Mouse (Mus musculus): ENCODE data around the gene Olfr221. TPM values are rescaled to one million over a fixed set of nuclear protein-coding genes. Genes with fewer than 3 reads are reported as not detected.

Gene Olfr221
- polyA plus RNA-seq, 1 experiment, result not detected

DNA sequence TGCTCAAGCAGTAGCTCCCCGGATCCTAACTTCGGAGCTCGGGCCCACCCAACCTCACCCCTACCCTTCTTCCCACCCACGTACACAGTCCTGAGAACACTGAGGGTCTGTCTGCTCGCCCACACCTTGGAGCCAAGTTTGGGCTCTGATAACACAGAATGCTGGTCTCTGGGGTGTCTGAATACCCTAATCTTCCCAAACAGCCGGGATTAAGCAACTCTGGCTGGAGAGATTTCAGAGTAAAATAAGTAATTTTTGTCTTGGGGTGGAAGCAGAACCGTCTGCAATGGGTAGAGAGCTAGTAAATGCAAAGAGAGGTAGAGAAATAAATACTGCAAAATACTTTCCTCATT, 56.1 kb downstream of the Olfr221 start:
- Histone ChIP-seq H3K27ac (ENCODE audit: insufficient read depth, low read depth, low read length) (peak overlapping the region; percentile 89), H3K4me1 (ENCODE audit: control insufficient read depth, insufficient read depth, low read length) (peaks cover 20% of the 10 kb centered on the region), H3K4me3 (ENCODE audit: insufficient read depth, low read depth, low read length) (peak overlapping the region; percentile 52)
- no peak for TF ChIP-seq CTCF (IDR thresholded peaks at IDR 0.05; ENCODE audit: insufficient read depth, low read depth, low read length)
- TF ChIP-seq POLR2A (IDR thresholded peaks at IDR 0.05; ENCODE audit: insufficient read depth, low read depth, low read length), result no peak
- 8% methylated on average over 7 of the region's 7 CpGs for WGBS

DNA sequence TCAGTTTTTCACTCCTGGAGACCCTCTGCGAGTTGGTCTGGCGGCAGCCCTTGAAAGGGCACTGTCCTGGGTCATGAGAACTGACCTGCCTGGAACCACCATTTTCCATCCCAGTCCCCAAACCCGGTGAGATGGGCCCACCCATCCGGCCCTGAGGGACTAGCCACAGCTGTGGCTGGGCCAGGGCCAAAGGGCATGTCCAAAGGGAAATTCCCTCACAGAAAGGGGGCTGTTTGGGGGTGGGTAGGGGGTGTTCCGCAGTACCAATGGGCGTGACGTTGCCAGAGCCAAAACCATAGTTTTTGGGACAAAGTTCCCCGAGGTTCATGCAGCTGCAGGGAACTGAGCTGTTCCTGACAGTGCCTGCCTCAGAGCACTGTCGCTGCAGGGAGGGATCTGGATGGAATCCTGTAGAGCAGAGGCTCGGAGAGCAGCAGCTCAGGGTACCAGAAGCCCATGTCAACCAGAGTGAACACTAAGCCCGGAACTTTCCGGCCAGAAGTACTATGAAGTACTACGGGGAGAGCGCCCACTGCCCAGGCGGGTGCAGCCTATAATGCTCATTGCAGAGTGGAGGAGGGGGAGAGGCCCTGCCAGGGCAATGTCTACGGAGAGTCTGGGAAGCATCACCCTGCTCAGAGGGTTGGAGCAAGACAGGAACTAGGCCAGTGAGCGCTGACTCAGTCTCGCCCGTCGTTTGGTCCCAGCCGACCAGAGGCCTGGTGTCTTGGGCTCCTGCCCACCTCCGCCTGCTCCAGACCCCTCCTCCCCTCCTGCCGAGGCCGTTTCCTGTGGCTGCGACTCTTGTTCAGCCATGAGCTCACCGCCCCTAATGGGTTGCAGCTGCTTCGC, 56.7 kb downstream of the Olfr221 start:
- 2% methylated on average over 27 of the region's 27 CpGs for WGBS
- no peak for TF ChIP-seq CTCF (IDR thresholded peaks at IDR 0.05; ENCODE audit: insufficient read depth, low read depth, low read length)
- no peak for TF ChIP-seq POLR2A (IDR thresholded peaks at IDR 0.05; ENCODE audit: insufficient read depth, low read depth, low read length)
- Histone ChIP-seq H3K4me1 (ENCODE audit: control insufficient read depth, insufficient read depth, low read length) (peaks cover 20% of the 10 kb centered on the region), H3K4me3 (ENCODE audit: insufficient read depth, low read depth, low read length) (peak overlapping the region; percentile 52), H3K27ac (ENCODE audit: insufficient read depth, low read depth, low read length) (peak overlapping the region; percentile 89)

DNA sequence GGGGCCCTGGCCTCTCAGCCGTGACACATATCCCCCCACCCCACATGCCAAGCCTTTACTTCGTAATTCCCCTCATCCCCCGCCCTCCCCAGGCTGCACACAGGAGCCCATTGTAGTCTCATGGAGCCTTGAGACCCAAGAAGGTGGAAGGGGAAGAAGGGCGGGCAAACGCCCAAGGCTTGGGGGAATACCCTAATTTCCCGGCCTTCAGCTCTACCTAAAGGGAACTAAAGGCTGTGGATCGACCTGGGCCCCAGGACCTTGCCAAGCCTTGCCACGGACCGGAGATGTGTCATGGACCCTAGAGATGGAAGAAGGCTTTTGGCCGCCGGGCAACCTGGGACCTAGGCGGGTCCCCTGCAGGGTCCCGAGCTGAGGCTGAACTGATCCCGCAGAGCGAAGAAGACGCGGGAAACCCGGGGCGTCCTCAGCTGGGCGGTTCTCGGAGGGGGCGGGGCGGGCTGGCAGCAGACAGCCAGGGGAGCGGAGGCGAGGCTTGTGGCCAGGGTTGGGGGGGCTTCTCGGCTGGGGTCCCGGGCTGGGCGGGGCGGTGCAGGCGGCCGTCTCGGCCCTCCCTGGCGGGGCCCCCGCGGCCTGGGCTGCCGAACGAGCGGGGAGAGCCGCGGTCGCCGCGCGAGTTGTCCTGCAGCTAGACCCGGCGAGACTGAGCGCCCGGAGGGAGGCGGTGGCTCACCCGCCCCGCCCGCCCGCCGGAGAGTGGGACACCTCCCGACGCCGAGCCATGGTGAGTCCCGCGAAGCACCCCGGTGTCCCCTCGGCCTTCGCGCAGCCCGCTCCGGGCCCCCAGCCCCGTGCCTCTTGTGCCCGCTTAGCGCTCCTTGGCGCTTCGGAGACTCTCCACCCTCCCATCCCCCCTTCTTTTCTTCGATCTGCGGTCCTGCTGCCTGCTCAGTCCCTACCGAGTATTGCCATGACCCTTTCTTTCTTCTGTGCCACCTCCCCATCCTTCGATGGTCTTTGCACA, 57.7 kb downstream of the Olfr221 start, which contains the start of gene Arhgef40:
Gene Arhgef40 (plus strand): TSS at position 473 of the 985 bp plus-strand sequence.
- Histone ChIP-seq H3K4me1 (ENCODE audit: control insufficient read depth, insufficient read depth, low read length) (peaks cover 20% of the 10 kb centered on the region), H3K4me3 (ENCODE audit: insufficient read depth, low read depth, low read length) (peak within 1 kb of the TSS; percentile 52), H3K27ac (ENCODE audit: insufficient read depth, low read depth, low read length) (peak within 1 kb of the TSS; percentile 89)
- TF ChIP-seq CTCF (IDR thresholded peaks at IDR 0.05; ENCODE audit: insufficient read depth, low read depth, low read length), result no peak
- TF ChIP-seq POLR2A (IDR thresholded peaks at IDR 0.05; ENCODE audit: insufficient read depth, low read depth, low read length), result 0 out of 2 replicates have a peak, but pooled peaks have one; percentile 10
- under 1% methylated on average over 74 of the region's 74 CpGs for WGBS

Other genes with a start within 250 kb of the Olfr221 start
- not detected in 2 replicates for gene AY358078, start 242.4 kb downstream of the Olfr221 start, polyA plus RNA-seq (2012; ENCODE audit: insufficient read depth, insufficient read length, low replicate concordance, missing spikeins)
- gene Ear6, start 188.8 kb downstream of the Olfr221 start, polyA plus RNA-seq (2012; ENCODE audit: insufficient read depth, insufficient read length, low replicate concordance, missing spikeins), result not detected in 2 replicates
- not detected in 2 replicates for gene Mettl17, start 157.6 kb downstream of the Olfr221 start, polyA plus RNA-seq (2012; ENCODE audit: insufficient read depth, insufficient read length, low replicate concordance, missing spikeins)
- not detected in 2 replicates for gene Slc39a2, start 149.6 kb downstream of the Olfr221 start, polyA plus RNA-seq (2012; ENCODE audit: insufficient read depth, insufficient read length, low replicate concordance, missing spikeins)
- gene Ndrg2, start 128.3 kb downstream of the Olfr221 start, polyA plus RNA-seq (2012; ENCODE audit: insufficient read depth, insufficient read length, low replicate concordance, missing spikeins), result 1,444 TPM in 1 of 2 replicates, not detected in the other
- gene Tppp2, start 124.0 kb downstream of the Olfr221 start, polyA plus RNA-seq (2012; ENCODE audit: insufficient read depth, insufficient read length, low replicate concordance, missing spikeins), result not detected in 2 replicates
- gene Rnase13, start 119.7 kb downstream of the Olfr221 start, polyA plus RNA-seq (2012; ENCODE audit: insufficient read depth, insufficient read length, low replicate concordance, missing spikeins), result not detected in 2 replicates
- gene Arhgef40, start 57.7 kb downstream of the Olfr221 start, polyA plus RNA-seq (2012; ENCODE audit: insufficient read depth, insufficient read length, low replicate concordance, missing spikeins), result not detected in 2 replicates
- gene Tmem253, start 26.8 kb downstream of the Olfr221 start, polyA plus RNA-seq (2012; ENCODE audit: insufficient read depth, insufficient read length, low replicate concordance, missing spikeins), result not detected in 2 replicates
- not detected in 2 replicates for gene Zfp219, start 21.7 kb downstream of the Olfr221 start, polyA plus RNA-seq (2012; ENCODE audit: insufficient read depth, insufficient read length, low replicate concordance, missing spikeins)
- gene Hnrnpc, start 61.6 kb upstream of the Olfr221 start, polyA plus RNA-seq (2012; ENCODE audit: insufficient read depth, insufficient read length, low replicate concordance, missing spikeins), result 795 TPM in 1 of 2 replicates, not detected in the other
- gene Rpgrip1, start 68.2 kb upstream of the Olfr221 start, polyA plus RNA-seq (2012; ENCODE audit: insufficient read depth, insufficient read length, low replicate concordance, missing spikeins), result not detected in 2 replicates
- gene Supt16, start 155.0 kb upstream of the Olfr221 start, polyA plus RNA-seq (2012; ENCODE audit: insufficient read depth, insufficient read length, low replicate concordance, missing spikeins), result not detected in 2 replicates
- gene Chd8, start 215.3 kb upstream of the Olfr221 start, polyA plus RNA-seq (2012; ENCODE audit: insufficient read depth, insufficient read length, low replicate concordance, missing spikeins), result 792 TPM in 1 of 2 replicates, not detected in the other
- gene Tox4, start 236.7 kb upstream of the Olfr221 start, polyA plus RNA-seq (2012; ENCODE audit: insufficient read depth, insufficient read length, low replicate concordance, missing spikeins), result not detected in 2 replicates
- 394 TPM in 1 of 2 replicates, not detected in the other for gene Rab2b, start 237.1 kb upstream of the Olfr221 start, polyA plus RNA-seq (2012; ENCODE audit: insufficient read depth, insufficient read length, low replicate concordance, missing spikeins)

Data from olfactory bulb, adult 2 months (tissue).